Mouse (Mus musculus) testis, adult 2 months (tissue): ENCODE measurements around the gene Zfp874a.

Source experiments
- CTCF ChIP-seq: fragments of 200-500 bp; IDR thresholded peaks from 2 replicates; pipeline ENCODE4 v1.5.1; 2012; ENCODE audit warnings: low read depth, mild to moderate bottlenecking, inconsistent platforms, low read length, moderate library complexity; ENCODE audit not compliant: control insufficient read depth, insufficient read depth, insufficient replicate concordance
- POLR2A ChIP-seq: fragments of 200-500 bp; IDR thresholded peaks from 2 replicates; pipeline ENCODE4 v1.6.1; 2012; ENCODE audit warnings: low read depth, mild to moderate bottlenecking, inconsistent platforms, low read length, moderate library complexity; ENCODE audit not compliant: control insufficient read depth

GRCm38 (mm10) chr13:67451172-67452020, at the start of gene Zfp874a:
- TF ChIP-seq POLR2A (no peak), CTCF (no peak)
